Mouse (Mus musculus) gastrocnemius, postnatal 4 days (tissue): ENCODE measurements around the gene Manbal. TPM values are rescaled to one million over a fixed set of nuclear protein-coding genes. Genes with fewer than 3 reads are reported as not detected.

Source experiments
- DNase-seq, 2 experiments: peaks; one replicate each; pipeline ENCODE4 v3.0.0; 2021 to 2022; ENCODE audit warnings: low spot score in 2 of 2, mixed read lengths in 2 of 2
- total RNA-seq, 2 experiments: library from RNA; stranded (reverse); gene quantifications; 2 replicates each; pipeline ENCODE4 v1.2.3; 2021

Gene Manbal
- total RNA-seq, 2 experiments from 2014 or later, result 32.4 to 32.9 TPM

DNA sequence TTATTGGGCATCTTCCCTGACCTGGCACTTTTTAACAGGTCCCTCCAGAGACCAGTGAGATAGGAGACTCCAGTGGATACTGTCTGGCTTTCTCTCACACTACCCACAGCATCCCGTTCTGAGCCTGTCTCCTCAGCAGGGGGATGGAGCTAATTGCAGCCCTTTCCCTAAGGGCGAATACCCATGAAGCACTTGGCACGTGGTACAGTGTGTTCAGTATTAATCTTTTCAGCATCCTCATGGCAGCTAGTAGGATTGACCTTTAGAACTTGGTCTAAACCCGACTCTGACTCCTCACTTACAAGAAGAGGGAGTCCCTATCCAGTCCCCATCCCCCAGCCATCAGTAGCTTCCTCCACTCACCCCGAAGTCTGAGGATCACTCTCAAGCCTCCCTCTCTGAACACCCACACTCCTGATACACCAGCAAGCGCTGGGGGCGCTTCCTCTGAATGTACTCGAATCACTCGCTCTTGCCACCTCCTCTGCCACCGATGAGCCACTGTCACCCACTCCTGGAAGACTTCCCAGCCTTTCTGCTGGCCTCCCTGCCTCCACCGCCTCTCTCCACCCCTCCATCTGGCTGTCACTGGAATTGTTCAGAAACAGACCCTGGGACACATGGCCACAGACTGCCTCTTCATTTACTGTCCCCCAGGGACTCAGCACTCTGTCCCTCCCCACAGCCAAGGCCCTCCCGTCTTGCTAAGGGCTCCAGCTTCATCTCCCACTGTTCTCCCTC is 42.6 kb downstream of the Manbal start:
- no peak for DNase-seq

DNA sequence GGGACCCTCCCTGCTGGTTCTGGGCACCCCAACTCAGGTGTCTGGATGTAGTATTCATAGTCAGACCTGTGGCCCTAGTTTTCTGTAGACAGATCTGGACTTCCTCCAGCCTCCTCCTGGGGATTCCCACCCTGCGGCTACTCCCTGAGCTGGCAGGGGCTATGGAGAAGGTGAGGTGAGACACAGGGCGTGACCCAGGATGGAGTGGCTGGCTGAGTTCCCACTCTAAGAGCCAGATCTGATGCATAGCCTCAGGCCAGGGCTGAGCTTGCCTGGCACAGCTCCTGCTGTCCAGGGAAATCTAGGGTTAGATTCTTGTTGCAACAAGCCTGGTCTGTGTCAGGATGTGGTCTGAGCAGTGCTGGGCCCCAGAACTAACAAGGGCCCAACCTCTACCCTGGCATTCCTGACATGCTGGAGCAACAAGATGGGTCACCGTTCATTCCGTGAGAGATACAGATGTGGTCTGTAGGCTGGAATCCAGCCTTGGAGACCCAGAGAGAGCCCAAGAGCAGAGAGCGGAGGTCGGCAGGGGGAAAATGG is 43.8 kb downstream of the Manbal start:
- DNase-seq, result no peak

GRCm38 (mm10) chr2:157412497-157412896 is 45.1 kb downstream of the Manbal start:
- no peak for DNase-seq

- DNase-seq, result no peak
These were observed 49.8 kb downstream of the Manbal start for GRCm38 (mm10) chr2:157417229-157417628.

DNA sequence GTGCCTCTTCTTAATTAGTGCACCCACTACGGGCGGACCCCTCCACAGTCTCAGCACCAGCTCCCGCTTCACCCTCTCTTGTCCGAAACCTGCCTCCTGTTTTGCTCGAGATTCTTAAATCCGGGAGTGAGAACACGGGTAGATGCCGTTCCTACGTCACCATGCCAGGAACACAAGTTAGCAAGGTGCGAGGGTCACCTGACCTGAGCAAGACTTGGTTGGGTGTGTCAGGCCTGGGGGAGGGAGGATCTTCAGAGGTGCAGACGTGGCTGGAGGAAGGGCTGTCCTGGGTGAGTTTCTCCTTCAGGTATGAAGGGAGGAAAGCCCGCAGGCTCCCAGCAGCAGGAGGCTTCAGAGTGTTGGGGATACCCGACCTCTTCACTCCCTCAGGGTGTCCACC is 50.8 kb downstream of the Manbal start, which contains the start of gene Src:
TSS of gene Src (plus strand) at position 239 of the 400 bp plus-strand sequence.
- DNase-seq, result no peak

DNA sequence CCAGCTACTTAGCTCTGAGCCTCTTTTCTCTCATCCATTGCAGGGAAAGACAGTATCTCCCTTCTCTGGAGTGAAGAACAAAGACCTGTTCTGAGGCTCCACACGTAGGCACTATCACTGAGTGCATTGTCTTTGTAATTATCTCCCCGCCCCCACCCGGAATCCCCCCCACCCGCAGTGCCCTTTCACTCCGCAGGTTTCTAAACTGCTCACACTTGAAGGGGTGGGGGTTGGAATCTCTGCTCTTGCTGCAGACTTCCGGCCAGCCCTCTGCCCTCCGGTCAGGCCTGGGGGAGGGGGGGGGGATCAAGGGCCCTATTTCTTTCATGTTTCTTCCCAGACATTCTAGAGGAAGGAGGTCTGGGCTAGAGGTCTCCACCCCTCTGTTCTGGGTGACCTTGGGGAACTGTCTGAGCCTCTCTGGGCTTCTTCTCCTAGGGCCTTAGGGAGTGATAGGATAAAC is 51.2 kb downstream of the Manbal start:
- DNase-seq, result no peak

GRCm38 (mm10) chr2:157419506-157419905 is 52.1 kb downstream of the Manbal start:
- no peak for DNase-seq

- DNase-seq, result no peak
These were observed 53.0 kb downstream of the Manbal start for GRCm38 (mm10) chr2:157420404-157420803.

DNA sequence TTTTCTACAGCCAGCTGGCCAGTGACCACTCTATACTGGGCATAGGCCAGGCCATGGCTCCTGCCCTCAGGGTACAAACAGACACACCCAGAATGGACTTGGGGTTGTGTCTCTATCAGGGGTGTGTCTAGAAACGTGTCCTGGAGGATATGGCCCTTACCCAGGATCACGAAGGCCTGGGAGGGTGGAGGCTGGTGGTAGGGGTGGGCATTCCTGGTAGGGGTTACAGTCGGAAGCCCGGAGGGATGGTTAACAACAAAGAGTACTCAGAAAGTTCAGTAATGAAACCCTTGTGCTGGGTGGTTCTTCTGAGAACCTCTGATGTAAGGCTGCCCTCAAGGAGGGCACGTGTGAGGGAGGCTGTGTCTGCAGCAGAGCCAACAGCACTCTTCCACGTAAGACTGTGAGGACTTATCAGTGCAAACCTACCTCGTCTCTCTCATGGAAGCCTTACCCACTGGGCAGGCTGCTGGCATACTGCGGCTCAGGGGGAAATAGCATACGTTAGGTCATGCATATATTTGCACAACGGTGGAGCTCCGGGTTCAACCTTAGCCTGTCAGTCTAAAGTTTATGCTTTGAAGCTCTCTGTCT is 54.8 kb downstream of the Manbal start:
- no peak for DNase-seq

DNA sequence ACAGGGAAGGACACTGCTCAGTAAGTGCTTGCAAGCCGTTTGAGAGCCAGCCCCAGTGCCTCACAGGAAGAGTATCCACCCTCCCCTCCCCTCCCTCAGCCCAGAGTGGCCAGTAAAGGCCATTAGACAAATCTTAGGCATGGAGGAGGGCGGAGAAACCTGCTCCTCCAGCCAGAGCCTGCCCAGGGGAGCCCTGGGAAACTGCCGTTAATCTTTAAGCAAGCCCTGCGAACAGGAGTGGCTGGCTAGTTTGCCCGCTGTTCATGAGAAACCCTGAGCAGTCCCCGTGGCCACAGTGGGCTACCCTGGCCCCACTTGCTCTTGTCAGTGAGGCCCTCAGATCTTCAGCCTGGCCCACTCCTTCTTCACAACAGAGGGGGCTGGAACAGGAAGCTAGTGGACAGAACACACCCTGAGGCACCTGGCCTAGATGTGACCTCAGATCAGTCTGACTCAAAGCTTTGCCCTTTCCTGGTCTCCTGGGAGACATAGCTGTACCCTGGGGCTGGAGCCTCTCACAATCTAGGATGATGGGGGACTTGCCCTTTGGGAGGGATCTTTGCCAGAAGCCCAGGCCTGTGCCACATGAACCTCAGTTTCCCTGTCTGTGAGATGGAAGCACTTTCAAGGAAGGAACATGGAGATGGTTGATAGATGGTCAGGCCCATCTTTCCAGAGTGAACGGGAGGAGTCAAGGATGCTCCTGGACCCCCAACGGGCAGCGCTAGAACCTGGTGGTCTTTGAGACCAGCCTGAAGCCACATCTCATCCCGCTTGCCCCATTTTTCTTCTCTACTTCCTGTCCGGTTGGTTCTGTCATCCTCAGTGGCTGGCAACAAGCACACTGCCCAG is 55.7 kb downstream of the Manbal start:
- DNase-seq, result peak in 1 of 2 experiments; percentile 35

GRCm38 (mm10) chr2:157423706-157424125 is 56.3 kb downstream of the Manbal start:
- DNase-seq, result no peak

DNA sequence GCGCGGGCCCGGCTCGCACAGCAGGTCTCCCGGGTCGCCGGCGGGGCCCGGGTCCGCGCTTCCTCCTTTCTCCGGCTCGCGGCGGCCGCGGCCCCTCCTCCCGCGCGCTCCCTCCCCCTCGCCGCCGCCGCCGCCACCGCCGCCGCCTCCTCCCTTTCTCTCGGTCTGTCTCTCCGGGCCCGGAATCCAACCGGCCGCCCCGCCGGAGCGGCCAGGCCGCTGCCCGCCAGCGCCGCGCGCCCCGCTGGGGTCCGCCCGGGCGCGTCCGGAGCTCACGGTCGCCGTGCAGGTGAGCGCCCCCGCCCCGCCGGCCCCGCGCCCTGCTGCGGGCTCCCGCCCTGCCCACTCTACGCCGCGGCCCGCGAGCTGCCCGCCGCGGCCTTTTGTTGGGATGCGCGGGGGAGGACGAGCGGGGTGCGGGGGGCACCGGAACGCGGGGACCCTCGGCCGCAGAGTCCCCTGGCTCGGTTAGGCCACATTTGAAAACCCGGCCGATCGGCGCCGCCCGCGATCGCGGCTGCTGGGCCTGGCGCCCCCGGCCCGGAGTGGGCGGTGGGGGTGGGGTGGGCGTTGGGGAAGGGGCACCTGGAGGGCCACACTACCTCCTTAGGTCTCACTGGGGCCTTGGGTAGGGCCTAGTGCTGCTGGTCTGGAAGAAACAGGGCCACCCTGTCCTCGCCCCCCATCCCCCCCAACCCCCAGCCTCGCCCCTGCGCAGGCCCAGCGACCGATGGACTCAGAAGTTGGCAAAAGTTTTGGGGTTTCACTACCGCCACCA is 56.9 kb downstream of the Manbal start:
- DNase-seq, result peak; percentile 48 to 57

- DNase-seq, result no peak
These were observed 57.7 kb downstream of the Manbal start for GRCm38 (mm10) chr2:157424904-157425642.

- no peak for DNase-seq
These were observed 58.2 kb downstream of the Manbal start for GRCm38 (mm10) chr2:157425643-157425988.

DNA sequence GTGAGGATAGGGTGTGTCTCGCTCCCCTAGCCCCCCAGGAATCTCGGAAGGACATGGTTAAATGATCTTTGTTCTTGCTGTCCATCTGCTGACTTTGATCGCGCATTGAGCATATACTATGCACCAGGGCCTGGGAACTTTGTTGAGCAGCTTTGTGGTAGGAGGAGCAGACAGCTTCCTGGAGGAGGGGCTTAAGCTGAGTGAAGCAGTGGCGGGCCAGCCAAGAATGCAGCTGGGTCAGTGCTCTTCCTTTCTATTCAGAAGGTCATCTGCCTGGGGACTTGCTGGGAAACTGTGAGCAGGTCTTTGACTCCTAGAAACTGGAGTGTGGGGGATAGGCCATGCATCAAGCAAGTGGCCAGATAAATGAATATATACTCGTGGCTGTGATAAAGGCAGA is 58.8 kb downstream of the Manbal start:
- no peak for DNase-seq

DNA sequence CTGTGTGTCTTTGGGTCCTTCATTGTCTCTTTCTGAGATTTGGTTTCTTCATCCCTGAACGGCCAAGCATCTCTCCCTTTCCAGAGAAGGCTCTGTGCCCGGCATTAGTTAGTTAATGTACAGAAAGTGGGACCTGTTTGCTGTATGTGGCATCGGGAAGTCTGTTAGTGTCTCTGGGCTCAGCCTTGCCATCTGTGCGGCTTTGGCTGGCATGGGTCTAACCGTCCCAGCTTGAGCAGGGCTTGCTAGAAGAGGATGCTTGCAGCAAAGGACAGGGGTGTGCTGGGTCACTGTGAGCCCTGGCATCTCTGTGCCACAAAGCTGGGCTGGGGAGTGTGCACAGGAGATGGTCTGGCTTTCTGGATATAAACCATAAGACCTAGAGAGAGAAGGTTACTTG is 59.8 kb downstream of the Manbal start:
- DNase-seq, result no peak

GRCm38 (mm10) chr2:157428351-157429139 is 61.2 kb downstream of the Manbal start:
- DNase-seq, result no peak

GRCm38 (mm10) chr2:157429735-157430134 is 62.3 kb downstream of the Manbal start:
- no peak for DNase-seq
